Mouse (Mus musculus) lung, postnatal 4 days (tissue): ENCODE results near the gene Ank3.
"Not testable (repeated sequence)": the region's sequence is repeated elsewhere in the genome, so short reads cannot be mapped to it uniquely, and the experiment has no call there.

Source experiments
- DNase-seq, 2 experiments: peaks; one replicate each; pipeline ENCODE4 v3.0.0; 2021

The Ank3 gene

GRCm38 (mm10) chr10:69398763-69399590 lies at the start of gene Ank3:
Gene Ank3 (plus strand): TSS chr10:69398773.
- peak; percentile 62 to 83 for DNase-seq

- DNase-seq = peak; percentile 55 to 64
These were observed 47.3 kb upstream of the Ank3 start for GRCm38 (mm10) chr10:69351071-69351841.

- DNase-seq = peak in 1 of 2 experiments; percentile 25
These were observed 46.7 kb upstream of the Ank3 start for GRCm38 (mm10) chr10:69351842-69352211.

GRCm38 (mm10) chr10:69352212-69353085 lies 46.1 kb upstream of the Ank3 start, which contains the start of gene Cdk1:
Gene Cdk1 (minus strand): TSS chr10:69352938.
- peak; percentile 98 for DNase-seq

- not testable (repeated sequence) for DNase-seq
These were observed 45.5 kb upstream of the Ank3 start for GRCm38 (mm10) chr10:69353086-69353479.

GRCm38 (mm10) chr10:69359666-69360065 lies 38.9 kb upstream of the Ank3 start:
- no peak for DNase-seq

- DNase-seq = no peak
These were observed 32.4 kb upstream of the Ank3 start for GRCm38 (mm10) chr10:69366208-69366607.

- no peak for DNase-seq
These were observed 31.6 kb upstream of the Ank3 start for GRCm38 (mm10) chr10:69366877-69367387.

GRCm38 (mm10) chr10:69369321-69369720 lies 29.3 kb upstream of the Ank3 start:
- no peak for DNase-seq

GRCm38 (mm10) chr10:69371441-69371840 lies 27.1 kb upstream of the Ank3 start:
- DNase-seq = peak; percentile 25 to 47

- no peak for DNase-seq
These were observed 26.5 kb upstream of the Ank3 start for GRCm38 (mm10) chr10:69372061-69372460.

GRCm38 (mm10) chr10:69373796-69374550 lies 24.6 kb upstream of the Ank3 start:
- no peak for DNase-seq

GRCm38 (mm10) chr10:69375154-69375553 lies 23.4 kb upstream of the Ank3 start:
- peak in 1 of 2 experiments; percentile 29 for DNase-seq

- no peak for DNase-seq
These were observed 15.4 kb upstream of the Ank3 start for GRCm38 (mm10) chr10:69383186-69383585.

- no peak for DNase-seq
These were observed 13.9 kb upstream of the Ank3 start for GRCm38 (mm10) chr10:69384640-69385039.

- no peak for DNase-seq
These were observed 13.4 kb upstream of the Ank3 start for GRCm38 (mm10) chr10:69385136-69385535.

- DNase-seq = no peak
These were observed 11.8 kb upstream of the Ank3 start for GRCm38 (mm10) chr10:69386767-69387166.

- no peak for DNase-seq
These were observed 9.1 kb upstream of the Ank3 start for GRCm38 (mm10) chr10:69389511-69389910.

- peak in 1 of 2 experiments; percentile 33 for DNase-seq
These were observed 293 bp upstream of the Ank3 start for GRCm38 (mm10) chr10:69398197-69398762.

- no peak for DNase-seq
These were observed 1.3 kb downstream of the Ank3 start for GRCm38 (mm10) chr10:69399814-69400385.

- no peak for DNase-seq
These were observed 6.9 kb downstream of the Ank3 start for GRCm38 (mm10) chr10:69405431-69405830.
